Mouse (Mus musculus) adrenal gland, adult 18-20 months (tissue): ENCODE results near the gene Plxna2. TPM values are rescaled to one million over a fixed set of nuclear protein-coding genes. Genes with fewer than 3 reads are reported as not detected.

ENCODE experiments used
- DNase-seq, 2 experiments: peaks; one replicate each; pipeline ENCODE4 v3.0.0; 2021 to 2022; ENCODE audit warnings: low spot score in 2 of 2
- total RNA-seq, 2 experiments: library from RNA; stranded (reverse); gene quantifications; 1 replicate in 1 of 2; 2 replicates in 1 of 2; pipeline ENCODE4 v1.2.3; 2021

Gene Plxna2
- total RNA-seq, 2 experiments from 2014 or later: 10.1 to 12.2 TPM

- no peak for DNase-seq
Observed at GRCm38 (mm10) chr1:194622174-194622573, 4.2 kb downstream of the Plxna2 start.

DNA sequence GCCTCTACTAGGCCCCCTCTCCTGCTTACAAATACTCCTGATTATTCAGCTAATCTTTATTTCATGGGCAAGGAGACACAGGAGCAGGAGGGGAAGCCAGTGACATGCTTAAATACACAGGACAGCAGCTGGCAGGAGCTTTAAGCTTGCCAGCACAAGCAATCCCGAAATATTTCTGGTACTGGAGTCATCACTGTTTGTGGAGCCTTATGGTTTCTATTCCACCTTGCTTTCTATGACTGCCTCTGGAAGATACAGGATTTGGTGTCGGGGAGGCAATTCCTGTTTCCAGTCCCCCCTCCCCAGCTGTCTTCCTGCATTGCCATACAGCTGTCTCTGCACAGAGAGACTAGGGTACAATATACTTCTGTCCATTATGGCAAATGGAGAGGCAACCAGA is 4.7 kb downstream of the Plxna2 start:
- DNase-seq: no peak

DNA sequence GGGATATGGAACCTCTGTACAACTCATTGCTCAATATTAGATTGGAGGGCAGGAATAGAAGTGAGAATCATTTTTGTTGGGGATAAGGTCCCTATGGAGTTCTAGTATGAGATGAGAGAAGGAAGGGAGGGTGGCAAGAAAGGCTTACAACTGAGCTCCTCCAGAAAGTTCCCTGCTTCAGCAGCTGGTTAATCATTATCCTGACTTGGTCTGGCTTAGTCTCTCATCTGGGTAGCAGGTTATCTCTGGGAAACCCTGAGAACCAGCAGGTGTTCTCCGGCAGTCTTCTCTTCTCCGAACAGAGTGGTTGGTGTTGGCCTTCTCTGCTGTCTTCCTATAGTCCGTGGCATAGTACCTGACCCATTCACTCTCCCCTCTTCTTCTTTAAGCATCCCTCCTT is 5.6 kb downstream of the Plxna2 start:
- no peak for DNase-seq

DNA sequence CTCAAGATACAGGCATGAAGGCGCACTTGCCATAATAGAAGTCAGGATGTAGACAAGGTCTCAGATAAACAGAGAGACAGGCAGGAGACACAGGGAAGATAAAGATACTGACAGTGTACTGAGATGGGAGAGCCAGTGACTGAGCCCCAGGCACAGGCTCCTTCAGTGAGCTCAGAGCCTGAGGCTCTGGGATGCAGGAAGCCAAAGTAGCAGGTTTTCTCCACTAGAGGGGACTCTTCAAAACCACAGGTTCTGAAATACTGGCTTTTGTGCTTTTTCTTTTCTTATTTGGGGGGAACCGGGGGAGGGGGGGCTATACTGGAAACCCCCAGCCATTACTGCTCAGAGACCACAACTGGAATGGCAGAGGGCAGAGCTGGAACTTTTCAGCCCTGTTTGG is 6.4 kb downstream of the Plxna2 start:
- DNase-seq: no peak

DNA sequence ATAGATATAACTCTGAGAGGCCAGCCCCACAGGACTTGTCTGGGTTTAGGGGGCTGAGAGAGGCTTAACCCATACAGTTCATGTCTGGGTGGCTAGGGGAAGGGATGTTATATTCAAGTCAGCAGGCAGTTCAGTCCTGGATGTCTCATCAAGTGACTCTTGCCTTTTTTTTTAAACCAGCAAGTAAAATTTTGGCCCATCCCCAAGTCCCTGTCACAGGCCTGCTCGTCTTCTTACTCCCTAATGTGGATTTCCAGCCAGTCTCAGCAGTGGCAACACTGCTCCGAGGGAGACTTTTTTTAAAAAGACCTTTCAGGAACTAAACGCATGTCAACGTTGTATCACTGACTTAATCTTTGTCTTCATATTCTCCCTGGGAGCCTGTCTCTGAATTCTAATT is 7.0 kb downstream of the Plxna2 start:
- DNase-seq: no peak

DNA sequence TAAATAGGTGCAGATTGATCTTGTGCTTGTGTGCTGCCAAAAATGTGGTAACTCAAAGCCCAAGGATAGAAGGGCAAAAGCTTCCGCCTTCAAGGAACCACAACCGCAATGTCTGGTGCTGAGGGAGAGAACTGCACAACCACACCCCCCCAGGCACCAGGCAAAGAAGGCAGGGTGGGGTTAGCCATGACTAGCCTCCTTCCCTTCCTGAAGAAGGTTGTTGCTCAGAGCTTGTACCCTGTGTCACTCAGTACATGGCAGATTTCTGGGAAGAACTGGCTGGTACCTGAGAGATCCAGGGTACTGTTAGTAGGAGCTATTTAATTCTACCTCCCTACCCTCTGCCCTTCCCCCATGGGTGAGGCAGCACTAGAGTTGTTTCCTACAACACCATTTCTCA is 8.1 kb downstream of the Plxna2 start:
- no peak for DNase-seq

- no peak for DNase-seq
Observed at GRCm38 (mm10) chr1:194627286-194627685, 9.3 kb downstream of the Plxna2 start.

- no peak for DNase-seq
Observed at GRCm38 (mm10) chr1:194629135-194629689, 11.2 kb downstream of the Plxna2 start.

DNA sequence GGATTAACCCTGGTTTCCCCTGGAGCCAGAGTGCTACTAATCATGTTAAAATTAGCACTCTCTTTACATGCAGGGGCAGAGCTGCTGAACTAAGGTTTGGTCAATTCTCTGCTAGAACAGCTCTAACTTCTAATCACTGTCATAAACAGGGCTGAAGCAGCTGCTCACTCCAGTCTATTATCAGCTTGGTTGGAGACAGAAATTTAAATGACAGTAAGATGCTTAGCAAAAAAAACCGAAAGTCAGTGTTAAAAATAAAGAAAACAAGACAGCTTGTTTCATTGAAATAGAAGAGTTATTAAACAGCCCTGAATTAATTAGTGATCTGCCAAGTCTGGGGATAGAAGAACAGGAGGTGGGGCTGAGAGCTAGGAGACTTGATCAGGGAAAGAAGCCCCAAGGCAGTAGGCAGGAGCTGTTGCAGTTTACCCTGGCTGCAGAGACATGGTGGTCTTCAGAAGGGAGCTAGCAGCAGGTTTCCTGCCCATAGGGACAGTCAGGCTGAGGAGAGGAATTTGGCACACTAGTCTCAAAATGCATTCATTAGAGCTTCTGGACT is 12.6 kb downstream of the Plxna2 start:
- DNase-seq: no peak

DNA sequence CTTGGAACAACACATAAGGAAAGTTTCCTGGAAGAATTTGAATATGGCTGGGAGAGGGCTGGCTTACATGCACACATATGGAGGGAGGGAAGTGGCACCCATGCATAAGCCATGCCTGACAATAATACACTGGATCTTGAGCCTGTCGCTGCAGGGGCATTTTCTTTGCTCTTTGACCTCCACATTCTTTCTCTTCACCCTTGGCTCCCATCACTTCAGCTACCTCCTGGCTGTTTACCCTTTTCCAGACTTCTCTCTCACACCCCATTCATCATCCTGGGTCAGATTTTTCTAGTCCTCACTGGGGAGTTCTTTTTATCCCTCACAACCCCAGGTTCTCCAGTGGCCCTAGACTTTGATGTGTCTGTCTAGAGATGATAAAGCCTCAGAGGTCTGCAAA is 13.6 kb downstream of the Plxna2 start:
- DNase-seq: no peak

GRCm38 (mm10) chr1:194632029-194632428 is 14.0 kb downstream of the Plxna2 start:
- no peak for DNase-seq

DNA sequence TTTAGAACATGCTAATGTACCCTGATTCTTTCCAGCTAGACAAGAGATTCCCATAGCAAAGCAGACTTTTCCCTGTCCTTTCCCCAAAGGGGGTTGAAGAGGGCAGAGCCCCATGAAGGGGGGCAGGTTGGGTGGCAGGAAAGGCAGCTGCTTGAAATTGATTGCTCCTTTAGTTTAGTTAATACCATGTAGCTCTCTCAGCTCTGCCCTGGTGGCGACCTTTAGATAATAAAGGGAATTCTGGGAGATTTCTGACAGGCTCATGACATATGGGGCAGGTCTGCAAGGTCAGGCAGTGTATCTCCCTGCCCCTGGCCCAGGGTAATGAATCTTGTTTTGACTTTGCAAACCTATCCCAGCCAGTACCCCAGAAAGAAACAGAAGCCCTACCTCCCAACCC is 17.4 kb downstream of the Plxna2 start:
- DNase-seq: no peak

DNA sequence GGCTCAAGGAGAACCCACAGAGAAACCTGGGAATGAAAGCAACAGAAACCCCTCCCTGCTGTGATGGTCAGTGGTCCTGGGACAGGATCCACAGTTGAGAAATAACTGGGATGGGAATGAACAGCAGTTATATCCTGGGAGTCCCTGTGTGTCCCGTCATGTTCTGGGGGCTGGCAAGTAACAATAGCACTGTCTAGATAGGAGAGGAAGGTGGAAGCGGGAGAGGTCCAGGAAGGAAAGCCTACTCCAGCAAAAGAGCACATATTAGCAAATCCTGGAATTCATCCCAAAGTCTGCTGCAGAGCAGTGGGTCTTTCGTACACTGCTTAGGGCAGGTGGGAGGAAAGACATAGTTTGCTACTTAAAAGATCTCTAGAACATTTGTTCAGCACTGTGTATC is 17.9 kb downstream of the Plxna2 start:
- DNase-seq: no peak

DNA sequence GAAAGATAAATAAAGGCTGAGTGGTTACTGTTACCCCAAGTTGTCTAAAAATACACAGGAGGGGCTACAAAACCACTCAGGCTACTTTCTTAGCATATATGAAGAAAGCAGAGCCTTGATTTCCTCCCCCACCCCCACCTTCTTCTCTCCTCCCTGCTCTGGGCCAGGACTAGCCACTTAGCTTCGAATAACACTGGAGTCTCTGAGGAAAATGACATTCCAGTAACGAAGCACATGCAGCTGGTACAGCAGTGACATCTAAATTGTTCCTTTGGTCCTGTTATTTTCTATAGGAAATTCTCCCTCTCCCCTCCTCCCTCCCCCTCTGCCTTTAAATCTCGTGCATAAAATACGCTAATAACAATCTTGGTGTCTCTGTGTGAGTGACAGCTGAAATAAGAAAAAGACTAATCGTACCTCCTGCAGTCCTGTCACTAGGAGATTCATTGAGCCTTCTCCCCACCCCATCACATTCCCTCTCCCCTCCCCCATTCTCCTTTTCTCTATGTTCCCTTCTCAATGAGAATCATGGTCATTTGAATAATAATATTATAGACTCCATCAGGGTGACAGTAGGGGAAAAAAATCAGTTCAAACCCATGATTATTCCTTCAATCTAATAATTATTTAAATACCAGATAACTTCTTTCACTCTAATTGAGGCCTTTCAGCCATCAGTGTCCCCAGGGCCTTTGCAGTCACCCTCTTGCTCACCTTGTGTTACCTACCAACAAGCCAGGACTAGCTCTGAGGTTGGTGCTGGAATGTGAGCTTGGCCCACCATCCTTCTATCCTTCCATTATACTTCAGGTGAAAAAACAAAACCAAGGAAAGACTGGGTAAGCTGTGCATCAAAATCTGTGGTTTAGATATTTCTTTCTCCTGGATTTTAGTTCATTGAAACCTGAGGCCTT is 19.6 kb downstream of the Plxna2 start:
- no peak for DNase-seq

DNA sequence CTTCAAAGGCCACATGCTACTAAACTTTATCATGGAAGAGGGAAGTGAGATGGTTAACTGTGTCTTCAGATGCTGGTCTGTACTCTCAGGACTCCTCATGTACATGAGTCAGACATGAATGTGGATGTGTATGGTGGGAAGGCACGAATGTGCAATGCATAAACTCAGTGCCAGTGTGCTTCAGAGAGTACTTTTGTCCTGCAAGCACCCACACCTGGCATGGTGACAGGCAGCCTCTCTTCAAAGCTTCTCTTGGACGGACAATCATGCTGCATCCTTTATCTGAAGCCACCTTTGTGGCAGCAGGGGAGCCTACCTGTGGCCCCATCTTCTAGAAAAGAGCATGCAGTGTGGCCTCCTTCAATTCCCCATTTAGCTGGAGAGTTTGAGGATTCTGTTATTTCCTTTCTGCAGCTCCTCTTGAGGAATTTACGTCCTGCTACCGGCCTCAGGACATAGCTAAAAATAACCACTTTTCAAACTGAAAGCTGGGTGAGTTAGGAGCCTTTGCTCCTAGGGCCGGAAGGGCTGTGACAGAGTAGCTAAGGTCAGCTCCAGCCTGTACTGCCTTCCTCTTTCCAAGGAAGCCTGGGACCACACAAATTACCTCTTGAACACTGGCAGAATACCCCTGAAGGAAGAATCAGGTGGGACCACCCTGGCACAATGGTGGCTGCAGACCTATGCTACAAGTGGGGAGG is 23.7 kb downstream of the Plxna2 start:
- DNase-seq: no peak

GRCm38 (mm10) chr1:194642302-194642787 is 24.3 kb downstream of the Plxna2 start:
- no peak for DNase-seq

- DNase-seq: no peak
Observed at GRCm38 (mm10) chr1:194643930-194644329, 25.9 kb downstream of the Plxna2 start.

DNA sequence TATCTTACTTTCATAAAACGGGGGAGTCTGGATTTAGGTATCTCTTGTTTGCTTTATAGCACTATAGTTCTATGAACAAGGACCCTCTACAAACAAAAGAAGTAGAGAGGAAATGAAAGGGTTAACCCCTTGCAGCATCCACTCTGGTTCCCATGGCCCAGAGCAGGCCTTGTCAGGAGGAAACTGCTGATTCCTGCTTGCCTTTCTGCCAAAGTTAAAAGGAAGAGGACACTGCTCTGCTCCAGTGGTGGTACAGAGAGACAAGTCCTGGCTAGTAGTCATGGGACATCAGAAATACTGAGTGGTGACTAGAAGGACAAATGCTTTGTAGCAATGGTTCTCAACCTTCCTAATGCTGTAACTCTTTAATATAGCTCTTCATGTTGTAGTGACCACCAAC is 27.9 kb downstream of the Plxna2 start:
- no peak for DNase-seq

GRCm38 (mm10) chr1:194650076-194650475 is 32.1 kb downstream of the Plxna2 start:
- no peak for DNase-seq

GRCm38 (mm10) chr1:194650566-194650965 is 32.5 kb downstream of the Plxna2 start:
- no peak for DNase-seq

GRCm38 (mm10) chr1:194651987-194652386 is 34.0 kb downstream of the Plxna2 start:
- DNase-seq: no peak
